Mouse (Mus musculus): Measurements from ENCODE around the gene Cpeb4.

The Cpeb4 gene

GRCm38 (mm10) chr11:31902251-31903001, 30.4 kb downstream of the Cpeb4 start:
- no peak for DNase-seq

GRCm38 (mm10) chr11:31906499-31906898, 34.5 kb downstream of the Cpeb4 start:
- no peak for DNase-seq

- no peak for DNase-seq
These were observed 35.6 kb downstream of the Cpeb4 start for GRCm38 (mm10) chr11:31907650-31908049.

GRCm38 (mm10) chr11:31912958-31913357, 40.9 kb downstream of the Cpeb4 start:
- no peak for DNase-seq

GRCm38 (mm10) chr11:31917769-31918168, 45.8 kb downstream of the Cpeb4 start:
- no peak for DNase-seq

GRCm38 (mm10) chr11:31930051-31930450, 58.0 kb downstream of the Cpeb4 start:
- no peak for DNase-seq

GRCm38 (mm10) chr11:31935652-31936051, 63.6 kb downstream of the Cpeb4 start:
- DNase-seq, result no peak

GRCm38 (mm10) chr11:31936910-31937525, 65.0 kb downstream of the Cpeb4 start:
- no peak for DNase-seq

GRCm38 (mm10) chr11:31940898-31941639, 69.1 kb downstream of the Cpeb4 start:
- DNase-seq, result no peak

- DNase-seq, result peak; percentile 24
These were observed 69.9 kb downstream of the Cpeb4 start for GRCm38 (mm10) chr11:31941640-31942638.

- no peak for DNase-seq
These were observed 73.5 kb downstream of the Cpeb4 start for GRCm38 (mm10) chr11:31945471-31945870.

- DNase-seq, result no peak
These were observed 76.7 kb downstream of the Cpeb4 start for GRCm38 (mm10) chr11:31948462-31949330.

- peak; percentile 82 for DNase-seq
These were observed 77.3 kb downstream of the Cpeb4 start for GRCm38 (mm10) chr11:31949331-31949785.

- no peak for DNase-seq
These were observed 88.1 kb downstream of the Cpeb4 start for GRCm38 (mm10) chr11:31960071-31960470.

- no peak for DNase-seq
These were observed 92.0 kb downstream of the Cpeb4 start for GRCm38 (mm10) chr11:31963993-31964392.

- DNase-seq, result peak; percentile 19
These were observed 93.5 kb downstream of the Cpeb4 start, which contains the start of gene 4930524B15Rik for GRCm38 (mm10) chr11:31965256-31966134. 4930524B15Rik (plus strand) TSS chr11:31965592.

GRCm38 (mm10) chr11:31974132-31974531, 102.1 kb downstream of the Cpeb4 start:
- no peak for DNase-seq

GRCm38 (mm10) chr11:31974826-31975225, 102.8 kb downstream of the Cpeb4 start:
- DNase-seq, result no peak

- DNase-seq, result no peak
These were observed 103.7 kb downstream of the Cpeb4 start for GRCm38 (mm10) chr11:31975678-31976077.

- DNase-seq, result no peak
These were observed 104.1 kb downstream of the Cpeb4 start for GRCm38 (mm10) chr11:31976137-31976536.

Data from lung, postnatal 14 days (tissue).